Mouse (Mus musculus): Measurements from ENCODE around the gene Tspan15.

GRCm38 (mm10) chr10:62221647-62222046 lies 9.4 kb downstream of the Tspan15 start:
- TF ChIP-seq CTCF (IDR thresholded peaks at IDR 0.05; ENCODE audit: low read depth, low read length): no peak
- no peak for TF ChIP-seq POLR2A (IDR thresholded peaks at IDR 0.05; ENCODE audit: insufficient read depth, low read length)
